Mouse (Mus musculus): Measurements from ENCODE around the gene 5031439G07Rik. TPM values are rescaled to one million over a fixed set of nuclear protein-coding genes. Genes with fewer than 3 reads are reported as not detected.

5031439G07Rik gene
- polyA plus RNA-seq, 1 experiment from 2014 or later, result 9.5 TPM

- DNase-seq (ENCODE audit: low spot score) (peak; percentile 32), ATAC-seq (ENCODE audit: insufficient number of reproducible peaks, low FRiP score, low TSS enrichment, low read depth) (no peak)
- H3K36me3 ChIP-seq (ENCODE audit: control insufficient read depth, insufficient read depth, low read length), result peaks cover 16% of the 10 kb centered on the region
- WGBS, result 17% methylated on average over 9 of the region's 9 CpGs
- no peak overlapping the region; the same call in 1 of the 2 replicates for H3K9ac ChIP-seq (ENCODE audit: low read length)
- peak overlapping the region; percentile 88 for H3K4me3 ChIP-seq (ENCODE audit: low read depth, low read length)
- no peaks in the 10 kb centered on the region for H3K4me1 ChIP-seq (ENCODE audit: control insufficient read depth, insufficient read depth, low read length)
- peak overlapping the region; percentile 51 for H3K4me2 ChIP-seq (ENCODE audit: low read depth, severe bottlenecking)
- H3K9me3 ChIP-seq (ENCODE audit: control insufficient read depth, low read length), result no peaks in the 10 kb centered on the region
- no peaks in the 10 kb centered on the region for H3K27me3 ChIP-seq (ENCODE audit: control insufficient read depth, insufficient read depth, low read length)
- no peak overlapping the region for H3K27ac ChIP-seq (replicated peaks; ENCODE audit: low read depth, low read length)
Observed at GRCm38 (mm10) chr15:84924781-84925315, 63.5 kb downstream of the 5031439G07Rik start.

DNA sequence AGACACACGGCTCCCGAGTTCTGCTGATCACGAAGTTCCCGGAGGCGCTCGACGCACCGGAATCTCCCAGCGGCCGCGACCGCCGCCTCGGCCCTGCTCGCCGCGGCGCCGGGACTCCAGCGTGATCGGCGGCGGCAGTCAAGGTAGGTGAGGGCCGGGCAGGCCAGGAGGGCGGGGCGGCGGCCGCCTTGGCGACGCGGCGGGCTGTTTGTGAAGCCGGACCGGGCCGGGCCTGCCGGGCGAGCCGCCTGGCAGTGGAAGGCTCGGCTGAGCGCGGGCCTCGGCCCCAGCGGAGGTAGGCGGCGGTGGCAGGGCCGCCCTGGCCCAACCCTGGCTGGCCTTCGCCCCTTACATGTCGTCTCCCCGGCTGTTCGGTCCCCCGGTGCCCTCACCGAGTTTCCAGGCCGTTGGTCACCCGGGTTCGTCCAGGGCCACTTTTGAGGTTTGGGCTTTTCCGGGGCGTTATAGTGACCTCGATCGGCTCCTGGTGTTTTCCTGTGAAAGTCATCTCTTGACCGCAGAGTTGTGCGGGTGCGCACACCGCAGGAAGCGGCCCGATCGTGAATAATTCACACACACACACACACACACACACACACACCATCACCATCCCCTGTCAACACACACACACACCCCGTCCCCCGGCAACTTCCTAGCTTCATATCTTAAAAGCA is 64.7 kb downstream of the 5031439G07Rik start:
- H3K9ac ChIP-seq (ENCODE audit: low read length), result peak overlapping the region; percentile 94
- WGBS, result under 1% methylated on average over 67 of the region's 68 CpGs
- peak overlapping the region; percentile 88 for H3K4me3 ChIP-seq (ENCODE audit: low read depth, low read length)
- H3K9me3 ChIP-seq (ENCODE audit: control insufficient read depth, low read length), result no peaks in the 10 kb centered on the region
- DNase-seq (ENCODE audit: low spot score) (no peak), ATAC-seq (ENCODE audit: insufficient number of reproducible peaks, low FRiP score, low TSS enrichment, low read depth) (peak; percentile 63)
- peak overlapping the region; percentile 92 for H3K27ac ChIP-seq (replicated peaks; ENCODE audit: low read depth, low read length)
- no peaks in the 10 kb centered on the region for H3K4me1 ChIP-seq (ENCODE audit: control insufficient read depth, insufficient read depth, low read length)
- H3K27me3 ChIP-seq (ENCODE audit: control insufficient read depth, insufficient read depth, low read length), result no peaks in the 10 kb centered on the region
- H3K4me2 ChIP-seq (ENCODE audit: low read depth, severe bottlenecking), result peak overlapping the region; percentile 51
- peaks cover 9% of the 10 kb centered on the region; the same call in 1 of the 2 replicates for H3K36me3 ChIP-seq (ENCODE audit: control insufficient read depth, insufficient read depth, low read length)

DNA sequence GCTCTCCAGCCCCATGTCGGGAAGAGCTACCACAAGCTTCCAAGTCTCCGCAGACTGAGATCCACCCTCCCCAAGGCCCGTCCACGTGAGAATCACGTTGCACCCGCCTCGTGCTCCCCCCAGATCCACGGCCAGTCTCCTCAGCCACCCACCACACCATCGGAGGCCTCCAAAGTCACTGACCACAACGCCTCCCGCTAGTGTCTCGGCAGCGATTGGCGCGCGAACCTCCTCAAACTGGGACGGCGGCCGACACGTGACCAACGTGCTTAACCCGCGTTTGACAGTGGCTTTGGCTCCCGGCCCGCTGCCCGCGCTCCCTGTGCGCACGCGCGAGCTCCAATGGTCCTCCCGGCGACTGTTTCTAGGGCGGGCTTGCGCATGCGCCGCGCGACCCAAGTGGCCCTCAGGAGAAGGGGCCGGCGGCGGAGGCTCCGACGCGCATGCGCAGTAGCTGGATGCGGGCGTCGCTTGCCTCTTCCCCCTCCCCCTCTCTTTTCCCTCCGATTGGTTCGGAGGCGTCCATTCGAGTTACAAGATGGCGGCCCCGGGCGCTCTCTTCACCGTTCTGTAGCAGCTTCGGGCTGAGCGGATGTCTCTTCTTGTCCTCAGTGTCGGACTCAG is 65.4 kb downstream of the 5031439G07Rik start, which contains the start of gene Nup50:
Gene Nup50 (plus strand): TSS at position 528 of the 624 bp plus-strand sequence.
- Histone ChIP-seq H3K4me1 (ENCODE audit: control insufficient read depth, insufficient read depth, low read length) (no peaks in the 10 kb centered on the region), H3K36me3 (ENCODE audit: control insufficient read depth, insufficient read depth, low read length) (0 out of 2 replicates have a peak, but pooled peaks cover 5% of the 10 kb centered on the region), H3K9me3 (ENCODE audit: control insufficient read depth, low read length) (no peaks in the 10 kb centered on the region), H3K4me3 (ENCODE audit: low read depth, low read length) (peak within 1 kb of the TSS; percentile 88), H3K27me3 (ENCODE audit: control insufficient read depth, insufficient read depth, low read length) (no peaks in the 10 kb centered on the region), H3K27ac (replicated peaks; ENCODE audit: low read depth, low read length) (peak within 1 kb of the TSS; percentile 92), H3K4me2 (ENCODE audit: low read depth, severe bottlenecking) (peak within 1 kb of the TSS; percentile 68), H3K9ac (ENCODE audit: low read length) (peak within 1 kb of the TSS; percentile 94)
- under 1% methylated on average over 58 of the region's 60 CpGs for whole genome bisulfite sequencing
- peak; percentile 90 for ATAC-seq (ENCODE audit: insufficient number of reproducible peaks, low FRiP score, low TSS enrichment, low read depth)
- peak; percentile 100 for DNase-seq (ENCODE audit: low spot score)

DNA sequence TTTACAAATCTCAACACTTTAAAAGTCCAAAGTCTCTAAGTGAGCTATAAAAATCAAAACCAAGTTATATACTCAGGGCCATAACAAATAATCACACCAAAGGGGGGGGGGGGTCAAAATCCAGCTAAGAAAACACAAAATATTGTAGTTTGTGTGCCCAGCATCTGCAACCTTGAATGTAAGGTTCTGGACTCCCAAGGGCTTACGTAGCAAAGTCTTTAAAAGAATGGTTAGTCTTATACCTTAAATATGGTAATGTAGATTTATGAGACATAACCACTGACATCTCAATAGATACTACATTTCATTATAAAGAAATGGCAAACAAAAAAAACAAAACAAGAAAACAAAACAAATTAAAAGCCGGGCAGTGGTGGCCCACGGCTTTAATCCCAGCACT is 68.4 kb downstream of the 5031439G07Rik start, which contains the start of gene Gm29666:
Gene Gm29666 (minus strand): TSS at position 101 of the 400 bp plus-strand sequence.
- Histone ChIP-seq H3K27me3 (ENCODE audit: control insufficient read depth, insufficient read depth, low read length) (no peaks in the 10 kb centered on the region), H3K27ac (replicated peaks; ENCODE audit: low read depth, low read length) (no peak within 1 kb of the TSS), H3K4me1 (ENCODE audit: control insufficient read depth, insufficient read depth, low read length) (no peaks in the 10 kb centered on the region), H3K36me3 (ENCODE audit: control insufficient read depth, insufficient read depth, low read length) (no peaks in the 10 kb centered on the region), H3K9ac (ENCODE audit: low read length) (no peak within 1 kb of the TSS), H3K4me2 (ENCODE audit: low read depth, severe bottlenecking) (no peak within 1 kb of the TSS), H3K9me3 (ENCODE audit: control insufficient read depth, low read length) (no peaks in the 10 kb centered on the region), H3K4me3 (ENCODE audit: low read depth, low read length) (no peak within 1 kb of the TSS)
- ATAC-seq (ENCODE audit: insufficient number of reproducible peaks, low FRiP score, low TSS enrichment, low read depth) (no peak), DNase-seq (ENCODE audit: low spot score) (no peak)
- WGBS, result 99% methylated on average over 3 of the region's 3 CpGs

DNA sequence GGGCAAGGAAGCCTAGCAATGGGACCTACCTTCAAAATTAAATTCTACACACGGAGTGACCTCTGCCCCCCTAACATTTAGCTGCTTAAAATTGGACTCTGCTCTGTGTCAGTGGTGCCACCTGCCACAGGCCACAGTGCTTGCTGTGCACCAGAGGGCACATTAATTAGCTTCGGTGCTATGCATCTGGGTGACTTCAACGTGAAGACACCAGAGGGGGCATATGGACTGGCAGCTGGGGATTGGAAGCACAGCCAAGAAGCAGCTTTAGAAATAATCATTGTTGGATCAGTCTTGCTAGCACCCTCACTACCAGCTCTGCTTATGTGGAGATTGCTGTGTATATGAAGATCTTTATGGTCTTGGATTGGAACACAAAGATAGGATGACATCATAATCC is 75.2 kb downstream of the 5031439G07Rik start:
- Histone ChIP-seq H3K27ac (replicated peaks; ENCODE audit: low read depth, low read length) (no peak overlapping the region), H3K36me3 (ENCODE audit: control insufficient read depth, insufficient read depth, low read length) (no peaks in the 10 kb centered on the region), H3K9ac (ENCODE audit: low read length) (no peak overlapping the region), H3K9me3 (ENCODE audit: control insufficient read depth, low read length) (no peaks in the 10 kb centered on the region), H3K4me3 (ENCODE audit: low read depth, low read length) (no peak overlapping the region), H3K27me3 (ENCODE audit: control insufficient read depth, insufficient read depth, low read length) (no peaks in the 10 kb centered on the region), H3K4me1 (ENCODE audit: control insufficient read depth, insufficient read depth, low read length) (no peaks in the 10 kb centered on the region), H3K4me2 (ENCODE audit: low read depth, severe bottlenecking) (no peak overlapping the region)
- 92% methylated on average over 3 of the region's 3 CpGs for WGBS
- ATAC-seq (ENCODE audit: insufficient number of reproducible peaks, low FRiP score, low TSS enrichment, low read depth) (no peak), DNase-seq (ENCODE audit: low spot score) (no peak)

DNA sequence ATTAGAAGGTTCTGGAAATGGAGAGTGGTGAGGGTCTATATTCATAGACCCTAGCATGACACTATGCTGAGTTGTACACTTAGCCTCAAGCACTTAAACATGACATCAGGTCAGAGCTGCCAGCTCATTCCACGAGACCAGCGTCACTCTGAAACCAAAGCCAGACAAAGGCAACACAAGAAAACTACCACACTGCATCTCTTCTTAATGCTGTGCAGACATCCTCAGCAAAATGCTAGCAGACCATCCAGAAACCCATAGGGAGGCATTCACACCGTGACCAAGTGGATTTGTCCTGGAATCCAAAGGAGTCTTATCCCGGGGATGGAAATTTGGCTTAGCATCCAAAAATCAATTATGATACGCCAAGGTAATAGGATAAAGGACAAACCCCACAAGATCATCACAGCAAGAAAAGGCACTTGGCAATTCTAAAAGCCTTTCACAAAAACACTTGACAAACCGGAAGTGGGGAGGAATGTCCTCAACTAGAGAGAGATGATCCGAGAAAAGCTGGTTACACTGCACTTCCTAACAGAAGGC is 84.4 kb downstream of the 5031439G07Rik start:
- Histone ChIP-seq H3K4me1 (ENCODE audit: control insufficient read depth, insufficient read depth, low read length) (no peaks in the 10 kb centered on the region), H3K36me3 (ENCODE audit: control insufficient read depth, insufficient read depth, low read length) (no peaks in the 10 kb centered on the region), H3K27me3 (ENCODE audit: control insufficient read depth, insufficient read depth, low read length) (no peaks in the 10 kb centered on the region), H3K9me3 (ENCODE audit: control insufficient read depth, low read length) (no peaks in the 10 kb centered on the region), H3K9ac (ENCODE audit: low read length) (no peak overlapping the region), H3K4me3 (ENCODE audit: low read depth, low read length) (no peak overlapping the region), H3K4me2 (ENCODE audit: low read depth, severe bottlenecking) (no peak overlapping the region), H3K27ac (replicated peaks; ENCODE audit: low read depth, low read length) (no peak overlapping the region)
- 85% methylated on average over 7 of the region's 7 CpGs for WGBS
- DNase-seq (ENCODE audit: low spot score) (no peak), ATAC-seq (ENCODE audit: insufficient number of reproducible peaks, low FRiP score, low TSS enrichment, low read depth) (no peak)

DNA sequence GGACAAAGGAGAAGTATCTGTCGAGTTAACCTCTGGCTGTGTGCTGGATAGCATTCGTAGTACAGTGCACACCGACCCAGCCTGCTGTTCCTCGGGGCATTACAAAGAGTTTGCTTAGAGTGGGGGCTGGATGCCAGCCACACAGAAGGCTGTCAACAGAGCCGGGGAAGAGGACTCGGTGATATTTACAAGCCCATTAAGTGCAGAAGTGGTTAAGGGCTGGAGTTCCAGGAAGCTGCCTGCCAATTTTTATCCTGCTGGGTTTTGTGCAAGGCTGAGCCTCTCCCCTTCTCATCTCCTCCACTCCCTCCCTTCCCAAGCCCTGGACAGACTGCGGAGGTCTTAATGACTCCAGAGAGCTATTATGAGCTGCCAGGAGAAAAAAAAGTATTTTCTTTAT is 90.3 kb downstream of the 5031439G07Rik start:
- 31% methylated on average over 7 of the region's 7 CpGs for WGBS
- H3K9ac ChIP-seq (ENCODE audit: low read length), result no peak overlapping the region
- H3K27ac ChIP-seq (replicated peaks; ENCODE audit: low read depth, low read length), result no peak overlapping the region
- DNase-seq (ENCODE audit: low spot score) (peak; percentile 36), ATAC-seq (ENCODE audit: insufficient number of reproducible peaks, low FRiP score, low TSS enrichment, low read depth) (no peak)
- no peaks in the 10 kb centered on the region for H3K9me3 ChIP-seq (ENCODE audit: control insufficient read depth, low read length)
- H3K4me3 ChIP-seq (ENCODE audit: low read depth, low read length), result no peak overlapping the region
- H3K4me1 ChIP-seq (ENCODE audit: control insufficient read depth, insufficient read depth, low read length), result no peaks in the 10 kb centered on the region; the same call in 1 of the 2 replicates
- H3K36me3 ChIP-seq (ENCODE audit: control insufficient read depth, insufficient read depth, low read length), result no peaks in the 10 kb centered on the region
- H3K4me2 ChIP-seq (ENCODE audit: low read depth, severe bottlenecking), result no peak overlapping the region
- no peaks in the 10 kb centered on the region for H3K27me3 ChIP-seq (ENCODE audit: control insufficient read depth, insufficient read depth, low read length)

GRCm38 (mm10) chr15:84896664-84897063 is 91.7 kb downstream of the 5031439G07Rik start:
- H3K9me3 ChIP-seq (ENCODE audit: control insufficient read depth, low read length), result no peaks in the 10 kb centered on the region
- H3K27me3 ChIP-seq (ENCODE audit: control insufficient read depth, insufficient read depth, low read length), result no peaks in the 10 kb centered on the region
- DNase-seq (ENCODE audit: low spot score) (no peak), ATAC-seq (ENCODE audit: insufficient number of reproducible peaks, low FRiP score, low TSS enrichment, low read depth) (no peak)
- WGBS, result 58% methylated on average over 1 of the region's 1 CpGs
- no peaks in the 10 kb centered on the region; the same call in 1 of the 2 replicates for H3K4me1 ChIP-seq (ENCODE audit: control insufficient read depth, insufficient read depth, low read length)
- no peaks in the 10 kb centered on the region for H3K36me3 ChIP-seq (ENCODE audit: control insufficient read depth, insufficient read depth, low read length)
- no peak overlapping the region for H3K27ac ChIP-seq (replicated peaks; ENCODE audit: low read depth, low read length)
- no peak overlapping the region for H3K9ac ChIP-seq (ENCODE audit: low read length)
- H3K4me2 ChIP-seq (ENCODE audit: low read depth, severe bottlenecking), result no peak overlapping the region
- H3K4me3 ChIP-seq (ENCODE audit: low read depth, low read length), result no peak overlapping the region

Data from limb, embryonic 11.5 days (tissue).